Mouse (Mus musculus) erythroblast, embryonic 14.5 days (primary cell): ENCODE measurements around the gene Lrp2.

ENCODE experiments used
- GATA1 ChIP-seq: IDR thresholded peaks from 2 replicates; pipeline ENCODE4 v1.6.1; 2012; ENCODE audit warnings: low read length, inconsistent platforms, mixed read lengths
- TAL1 ChIP-seq: IDR thresholded peaks from 3 replicates; pipeline ENCODE4 v1.6.1; 2012; ENCODE audit warnings: low read length, inconsistent platforms, mixed read lengths

- TF ChIP-seq GATA1 (no peak), TAL1 (no peak)
These were observed 44.9 kb upstream of the Lrp2 start for GRCm38 (mm10) chr2:69630792-69631191.
